Mouse (Mus musculus): ENCODE data around the gene Kcnab3. TPM values are rescaled to one million over a fixed set of nuclear protein-coding genes. Genes with fewer than 3 reads are reported as not detected.

The Kcnab3 gene
- total RNA-seq (2023), result 1 to 10 TPM; 1.1 to 1.8 TPM

DNA sequence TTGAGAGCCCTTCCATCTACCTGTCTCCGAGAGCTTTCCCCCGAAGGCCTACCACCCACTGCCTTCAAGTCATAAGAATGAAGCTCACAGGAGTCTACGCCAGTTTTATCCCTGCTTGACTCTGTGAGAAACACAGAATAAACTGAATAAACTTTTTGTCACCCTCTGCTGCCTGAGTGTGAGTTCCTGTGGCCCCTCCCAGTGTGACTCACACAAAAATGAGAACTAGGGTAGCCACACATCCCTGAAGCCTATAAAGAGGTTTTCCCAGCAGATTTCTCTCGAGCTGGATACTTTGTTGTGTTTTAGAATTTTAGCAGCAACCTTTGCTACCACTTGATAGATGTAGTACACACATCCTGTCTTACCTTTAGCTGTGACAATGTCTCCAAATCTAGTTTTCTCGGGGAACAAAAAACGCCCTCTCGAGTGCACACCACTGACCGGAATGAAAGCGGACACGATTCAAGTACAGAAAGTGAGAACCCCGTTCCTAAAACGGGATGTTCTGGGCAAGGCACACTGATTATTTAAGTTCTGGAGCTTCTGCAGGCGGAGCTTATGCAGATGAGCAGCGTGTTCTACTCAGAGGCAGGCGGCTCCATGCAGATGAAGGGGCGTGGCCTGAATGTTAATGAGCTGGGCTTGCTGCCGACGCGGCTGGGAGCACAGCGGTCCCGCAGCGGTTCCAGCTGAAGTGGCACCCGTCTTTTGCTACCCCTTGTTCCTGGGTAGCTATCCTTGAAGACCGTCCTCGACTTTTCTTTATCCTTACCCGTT, at the start of gene Kcnab3:
Gene Kcnab3, plus strand, starts transcription at position 631 of the 780 bp plus-strand sequence.

GRCm38 (mm10) chr11:69323667-69324111, 2.4 kb upstream of the Kcnab3 start, which contains the start of the genes Cntrob and Trappc1:
TSS of gene Cntrob (minus strand) at chr11:69323775.
TSS of gene Trappc1 (plus strand) at chr11:69323980.

DNA sequence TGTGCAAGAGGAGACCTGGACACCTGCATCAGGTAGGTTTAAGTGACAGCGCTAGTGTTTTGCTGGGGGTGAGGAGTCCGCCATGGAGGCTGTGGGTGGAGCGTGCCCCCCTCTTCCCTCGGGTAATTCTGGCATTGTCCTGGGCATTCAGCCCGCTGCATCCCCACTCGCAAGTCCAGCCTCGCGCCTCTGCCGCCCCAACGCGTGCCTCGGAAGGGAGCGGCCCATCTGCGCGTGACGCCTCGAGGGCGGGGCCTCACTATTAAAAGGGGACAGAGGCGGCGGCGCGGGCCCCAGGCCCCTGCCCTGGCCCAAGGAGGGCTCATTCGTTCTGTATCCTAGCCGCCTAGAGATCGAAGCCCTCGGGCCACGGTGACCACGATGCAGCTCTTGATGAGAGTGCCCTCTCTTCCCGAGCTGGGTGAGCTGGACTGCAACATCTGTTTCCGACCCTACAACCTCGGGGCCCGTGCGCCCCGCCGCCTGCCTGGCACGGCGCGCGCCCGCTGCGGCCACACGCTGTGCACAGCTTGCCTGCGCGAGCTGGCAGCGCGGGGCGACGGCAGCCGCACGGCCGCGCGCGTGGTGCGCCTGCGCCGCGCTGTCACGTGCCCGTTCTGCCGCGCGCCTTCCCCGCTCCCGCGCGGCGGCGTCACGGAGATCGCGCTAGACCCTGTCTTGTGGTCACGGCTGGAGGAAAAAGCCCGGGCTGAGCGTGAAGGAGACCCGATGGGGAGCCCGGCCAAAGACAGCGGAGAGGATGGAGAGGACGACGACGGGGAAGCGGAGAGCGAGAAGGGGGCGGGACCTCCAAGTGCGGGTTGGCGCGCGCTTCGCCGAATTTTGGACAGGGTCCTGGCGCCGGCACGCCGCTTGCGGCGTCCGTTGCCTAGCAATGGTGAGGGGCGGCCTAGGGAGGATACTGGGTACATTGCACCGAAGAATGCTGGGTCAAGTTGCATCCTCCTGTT, 14.4 kb downstream of the Kcnab3 start, which contains the start of gene Rnf227:
Gene Rnf227, plus strand, starts transcription at position 301 of the 971 bp plus-strand sequence.

GRCm38 (mm10) chr11:69369215-69369989, 43.3 kb downstream of the Kcnab3 start, which contains the start of gene Chd3:
TSS of gene Chd3 (minus strand) at chr11:69369406.

Other genes with a start within 250 kb of the Kcnab3 start
- 100 to 1,000 TPM; 396 to 405 TPM for gene Vamp2, start 237.8 kb upstream of the Kcnab3 start, total RNA-seq (2023)
- gene Per1, start 231.0 kb upstream of the Kcnab3 start, total RNA-seq (2023), result 100 to 1,000 TPM; 279 to 361 TPM
- not detected for gene Hes7, start 205.9 kb upstream of the Kcnab3 start, total RNA-seq (2023)
- gene 9130213A22Rik, start 203.7 kb upstream of the Kcnab3 start, total RNA-seq (2023), result not detected
- under 1 TPM; 0.30 to 0.55 TPM for gene Aloxe3, start 200.4 kb upstream of the Kcnab3 start, total RNA-seq (2023)
- not detected for gene Alox12b, start 169.3 kb upstream of the Kcnab3 start, total RNA-seq (2023)
- 1 to 10 TPM; 1.2 to 1.6 TPM for gene Alox8, start 128.4 kb upstream of the Kcnab3 start, total RNA-seq (2023)
- under 1 TPM; 0.06 to 0.12 TPM for gene Gucy2e, start 89.2 kb upstream of the Kcnab3 start, total RNA-seq (2023)
- 10 to 100 TPM; 13.4 to 18.0 TPM for gene Cntrob, start 2.5 kb upstream of the Kcnab3 start, total RNA-seq (2023)
- 10 to 100 TPM; 22.6 to 26.6 TPM for gene Trappc1, start 2.3 kb upstream of the Kcnab3 start, total RNA-seq (2023)
- gene Rnf227, start 14.2 kb downstream of the Kcnab3 start, total RNA-seq (2023), result 1 to 10 TPM; 1.5 to 2.4 TPM
- 100 to 1,000 TPM; 777 to 802 TPM for gene Chd3, start 43.1 kb downstream of the Kcnab3 start, total RNA-seq (2023)
- gene Naa38, start 69.2 kb downstream of the Kcnab3 start, total RNA-seq (2023), result 10 to 100 TPM; 33.0 to 46.3 TPM
- gene Cyb5d1, start 69.4 kb downstream of the Kcnab3 start, total RNA-seq (2023), result 10 to 100 TPM; 24.6 to 31.6 TPM
- gene Tmem88, start 72.0 kb downstream of the Kcnab3 start, total RNA-seq (2023), result 1 to 10 TPM; 7.2 to 8.1 TPM
- gene Kdm6b, start 87.4 kb downstream of the Kcnab3 start, total RNA-seq (2023), result 100 to 1,000 TPM; 135 to 162 TPM
- under 1 TPM; 0.03 TPM for gene Dnah2, start 222.9 kb downstream of the Kcnab3 start, total RNA-seq (2023)
- 1 to 10 TPM in 1 of 2 experiments, under 1 TPM in 1; 0.86 to 1.5 TPM for gene Efnb3, start 233.9 kb downstream of the Kcnab3 start, total RNA-seq (2023)

Measured in T-cell, adult 66 days (primary cell).